Mouse (Mus musculus) right cerebral cortex, postnatal 25 days (tissue): ENCODE measurements around the gene Trpv1.
A peak's percentile ranks its signal among the peaks of the same experiment; 100 is the strongest.

Source experiments
- DNase-seq: peaks from one replicate; pipeline ENCODE4 v3.0.0; 2022

The Trpv1 gene

DNA sequence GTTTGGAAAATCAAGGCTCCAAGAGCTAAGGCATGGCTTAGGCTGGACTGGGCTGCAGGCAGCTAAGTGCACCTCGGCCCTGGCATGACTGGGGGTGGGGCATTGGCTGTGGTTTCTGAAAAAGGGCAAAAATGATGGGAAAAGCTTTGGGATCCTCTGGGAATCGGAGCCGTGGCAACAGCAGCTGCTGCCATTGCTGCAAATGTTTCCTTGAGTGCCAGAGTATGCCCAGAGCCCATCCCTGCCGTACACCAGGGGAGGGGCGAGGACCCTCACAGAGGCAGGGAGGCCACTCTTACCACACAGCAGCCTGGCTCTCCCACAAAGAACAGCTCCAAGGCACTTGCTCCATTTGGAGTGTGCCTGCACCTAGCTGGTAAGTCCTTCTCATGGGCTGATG is at the start of gene Trpv1:
Gene Trpv1 (plus strand): TSS at position 301 of the 400 bp plus-strand sequence.
- no peak for DNase-seq

DNA sequence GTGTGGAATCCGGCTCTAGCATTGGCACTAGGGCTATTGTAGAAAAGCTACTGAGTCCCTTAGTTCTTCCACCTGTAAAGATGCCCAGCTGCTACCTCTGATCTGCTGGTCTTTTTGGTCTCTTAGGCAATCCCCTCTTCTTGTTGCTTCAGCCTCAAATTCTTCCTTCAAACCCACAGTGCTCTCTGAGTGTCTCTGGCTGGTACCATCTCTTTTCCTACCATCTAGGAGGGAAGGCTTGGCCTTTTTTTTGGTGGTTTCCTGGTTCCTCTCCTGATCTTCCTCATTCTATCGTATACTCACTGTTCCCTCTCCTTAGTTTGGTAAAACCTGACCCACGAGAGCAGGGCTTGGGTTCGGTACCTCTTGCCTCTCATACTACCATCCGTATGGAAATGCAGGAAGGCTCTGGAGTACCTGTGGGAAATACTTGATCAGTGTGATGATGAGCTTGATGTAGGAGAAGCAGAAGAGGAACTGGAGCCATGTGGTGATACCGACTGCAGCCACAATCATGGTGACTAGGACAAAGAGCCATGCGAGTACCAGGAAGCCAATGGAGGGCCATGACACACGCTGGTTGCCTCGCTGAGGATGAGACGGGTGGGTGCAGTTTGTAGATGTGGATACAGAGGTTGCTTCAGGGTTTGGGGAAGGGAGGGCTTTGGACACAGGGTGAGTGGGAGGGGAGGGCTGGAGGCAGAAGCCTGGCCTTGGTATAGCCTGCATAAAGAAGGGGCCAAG is 48.0 kb upstream of the Trpv1 start:
- DNase-seq = no peak

DNA sequence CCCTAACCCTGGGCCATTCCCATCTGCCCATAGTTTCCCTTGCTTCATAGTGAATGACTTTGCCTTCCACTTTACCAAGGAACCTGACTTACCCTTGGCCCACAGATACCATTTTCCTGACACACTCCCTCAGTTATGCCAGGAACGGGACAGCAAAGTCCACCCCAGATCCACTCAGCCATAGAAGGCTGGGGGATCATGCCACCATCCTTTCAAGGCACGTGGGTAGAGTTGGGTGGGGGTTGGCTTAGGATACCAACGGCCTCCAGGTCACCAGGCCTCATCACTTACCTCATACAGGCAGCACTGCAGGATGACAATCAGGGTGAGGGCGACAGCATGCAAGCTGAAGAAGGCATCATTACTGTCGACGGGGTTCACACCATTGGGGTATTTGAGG is 46.9 kb upstream of the Trpv1 start:
- DNase-seq = no peak

DNA sequence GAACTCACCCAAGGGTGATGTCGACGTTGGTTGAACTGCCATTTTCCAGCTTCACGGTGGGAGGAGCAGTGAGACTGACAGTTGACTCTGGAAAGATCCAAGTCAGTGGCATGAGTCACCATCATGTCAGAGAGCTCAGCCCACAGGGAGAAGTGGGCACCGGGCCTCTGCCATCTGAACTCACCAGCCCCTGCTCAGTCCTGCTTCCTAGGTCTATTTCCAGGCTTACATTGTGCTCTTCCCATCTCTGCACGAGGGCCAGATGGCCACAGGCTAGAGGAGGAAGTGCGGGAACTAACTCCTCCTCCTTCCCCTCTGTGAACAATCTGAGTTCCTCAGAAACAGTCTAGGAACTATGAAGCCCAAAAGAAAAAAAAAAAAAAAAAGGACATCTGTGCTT is 41.0 kb upstream of the Trpv1 start:
- no peak for DNase-seq

DNA sequence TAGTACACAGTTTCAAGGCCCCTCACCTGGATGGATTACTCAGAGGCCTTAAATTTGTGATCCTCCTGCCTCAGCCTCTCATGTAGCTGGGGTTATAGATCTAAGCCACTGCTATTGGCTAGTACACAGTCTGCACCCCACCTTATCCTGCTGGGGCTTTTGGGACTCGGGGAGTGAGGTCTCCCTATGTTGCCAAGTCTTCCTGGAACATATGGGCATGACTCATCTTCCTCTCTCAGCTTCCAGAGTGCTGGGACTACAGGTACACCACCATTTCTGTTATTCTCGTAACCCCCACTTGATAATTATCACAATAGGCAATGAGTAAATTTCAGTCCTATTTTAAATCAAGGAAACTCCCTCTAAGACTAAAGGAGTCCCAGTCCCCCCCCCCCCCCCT is 39.6 kb upstream of the Trpv1 start:
- DNase-seq = no peak

DNA sequence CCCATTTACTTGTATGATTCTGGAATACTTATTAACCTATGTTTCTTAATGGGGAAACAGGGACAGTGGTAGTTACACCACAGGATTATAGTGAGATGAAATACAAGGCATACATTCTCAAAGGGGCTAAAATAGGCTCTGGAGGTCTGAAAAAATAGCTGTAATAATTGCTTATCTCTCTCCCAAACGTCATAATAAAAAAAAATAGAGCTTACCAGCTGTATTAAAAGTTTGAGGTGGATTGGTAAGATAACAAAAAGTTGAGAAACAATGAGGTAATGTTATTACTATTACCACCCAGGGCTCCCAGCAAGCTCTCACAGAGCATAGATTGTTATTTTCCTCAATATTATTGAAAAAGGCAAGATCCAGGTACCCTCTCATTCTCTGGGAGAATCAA is 35.9 kb upstream of the Trpv1 start:
- DNase-seq = no peak

DNA sequence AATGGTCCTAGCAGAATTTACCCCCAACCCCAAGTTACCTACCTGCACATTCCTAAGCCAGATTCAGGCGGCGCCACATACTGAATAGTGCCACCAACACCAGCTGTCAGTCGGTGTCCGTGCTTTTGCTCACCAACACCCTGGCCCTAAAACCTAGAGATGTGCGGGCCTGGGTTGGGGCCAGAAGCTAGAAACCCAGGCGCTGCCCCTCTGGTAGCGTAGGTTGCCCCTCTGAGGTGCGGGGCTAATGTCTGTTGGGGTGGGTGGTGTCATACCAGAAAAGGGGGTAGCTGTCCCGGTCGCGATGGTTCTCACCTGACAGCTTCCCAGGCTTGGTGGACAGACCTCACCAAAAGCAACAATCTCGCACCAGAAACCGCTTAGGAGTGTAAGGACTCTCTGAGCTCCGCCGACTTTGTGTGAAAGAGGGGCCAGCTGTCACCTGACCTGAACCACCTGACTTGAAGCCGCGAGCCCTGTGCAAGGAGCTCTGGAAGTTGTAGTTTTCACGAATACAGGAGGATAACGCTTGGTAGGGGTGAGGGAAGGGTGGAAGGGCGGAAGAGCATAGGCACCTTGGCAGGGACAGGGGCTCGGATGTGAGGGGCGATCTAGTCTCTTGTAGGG is 35.4 kb upstream of the Trpv1 start, which contains the start of gene Ctns:
Gene Ctns (minus strand): TSS at position 440 of the 627 bp plus-strand sequence.
- DNase-seq = peak; percentile 89

DNA sequence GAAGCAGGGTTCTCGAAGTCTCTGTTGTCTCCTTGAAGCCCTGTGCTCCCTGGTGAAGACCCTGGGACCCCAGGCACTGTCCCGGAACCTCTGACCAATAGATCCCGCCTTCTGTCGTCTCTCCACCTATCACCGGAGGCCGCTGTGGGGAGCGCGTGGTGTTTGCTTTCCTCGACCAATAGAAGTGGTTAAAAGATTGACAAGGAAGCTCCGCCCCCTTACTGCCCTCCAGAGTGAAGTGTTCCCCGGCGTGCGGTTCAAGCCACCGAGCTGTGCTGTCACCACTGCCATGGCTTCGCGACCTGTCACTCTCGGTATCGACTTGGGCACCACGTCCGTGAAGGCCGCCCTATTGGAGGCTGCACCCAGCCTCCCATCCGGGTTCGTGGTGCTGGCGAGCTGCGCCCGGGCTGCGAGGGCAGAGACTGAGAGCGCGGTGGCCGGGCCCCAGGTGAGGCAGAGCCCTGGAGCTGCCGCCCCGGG is 34.8 kb upstream of the Trpv1 start, which contains the start of gene Shpk:
Gene Shpk (plus strand): TSS at position 231 of the 483 bp plus-strand sequence.
- DNase-seq = peak; percentile 94

DNA sequence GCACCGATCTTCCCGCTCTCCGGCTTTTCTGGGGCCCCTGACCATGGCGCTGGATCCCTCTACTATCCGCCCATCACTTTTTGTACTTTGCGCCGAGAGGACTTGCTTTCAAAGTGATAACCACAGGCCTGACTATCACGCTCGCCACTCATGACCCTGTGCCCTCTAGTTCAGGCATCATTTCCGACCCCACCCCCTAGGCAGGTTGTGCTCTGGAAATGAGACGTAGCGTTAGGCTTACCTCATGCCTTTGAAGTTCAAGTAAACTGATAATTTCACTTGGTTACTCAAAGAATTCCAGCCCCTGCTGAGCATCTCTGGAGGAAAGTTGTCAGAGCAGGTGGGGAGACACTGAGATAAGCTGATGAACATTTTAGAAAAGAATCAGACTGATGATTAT is 34.2 kb upstream of the Trpv1 start:
- no peak for DNase-seq

DNA sequence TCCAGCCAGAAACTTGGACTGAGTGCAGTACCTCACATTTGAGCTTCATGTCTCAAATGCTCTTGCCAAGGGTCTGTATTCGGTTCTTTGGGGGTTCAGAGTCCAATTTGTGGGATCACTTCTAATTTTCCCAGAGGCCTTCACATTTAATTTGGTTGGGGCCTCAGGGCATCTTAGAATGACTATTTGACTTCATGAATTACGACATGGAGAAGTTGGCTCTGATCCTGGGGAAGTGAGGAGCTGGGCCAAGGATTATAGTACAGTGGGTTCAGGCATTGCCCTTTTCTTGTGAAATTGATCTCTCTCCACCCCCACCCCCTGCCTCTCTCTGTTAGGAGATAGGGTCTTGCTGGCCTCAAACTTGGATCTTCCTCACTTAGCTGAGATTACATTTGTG is 33.1 kb upstream of the Trpv1 start:
- DNase-seq = no peak

DNA sequence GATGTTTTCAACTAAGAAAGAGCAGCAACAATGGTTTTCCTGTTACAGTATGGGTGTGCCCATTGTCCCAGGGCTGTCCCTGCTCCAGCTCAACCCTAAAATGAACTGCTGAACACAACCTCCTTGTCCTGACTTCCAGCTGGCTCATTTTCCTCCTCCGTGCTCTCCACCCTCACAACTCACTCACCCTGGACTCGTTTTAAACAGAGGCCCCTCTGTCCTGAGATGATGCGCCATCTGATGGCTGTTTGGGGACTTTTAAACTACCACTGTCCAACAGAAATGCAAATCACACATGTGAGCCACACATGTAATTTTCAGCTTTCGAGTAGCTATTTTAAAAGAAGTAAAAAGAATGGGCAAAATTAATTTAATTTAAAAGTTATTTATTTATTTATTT is 32.5 kb upstream of the Trpv1 start:
- DNase-seq = no peak

DNA sequence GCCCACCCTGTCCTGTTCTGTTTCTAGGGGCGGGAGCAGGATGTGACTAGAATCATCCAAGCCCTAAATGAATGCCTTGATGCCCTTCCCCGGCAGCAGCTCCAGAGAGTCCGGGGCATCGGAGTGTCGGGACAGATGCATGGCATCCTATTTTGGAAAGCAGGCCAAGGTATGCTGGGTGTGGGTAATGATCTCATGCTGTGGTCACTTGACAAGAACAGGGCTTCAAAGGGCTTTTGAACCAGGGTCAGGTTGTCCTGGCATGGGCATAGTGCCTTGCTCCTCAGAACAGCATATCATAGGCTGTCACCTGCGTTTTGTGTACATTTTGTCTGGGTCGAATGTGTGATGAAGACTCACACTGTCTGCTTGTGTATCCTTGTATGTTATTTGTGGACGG is 30.2 kb upstream of the Trpv1 start:
- no peak for DNase-seq

DNA sequence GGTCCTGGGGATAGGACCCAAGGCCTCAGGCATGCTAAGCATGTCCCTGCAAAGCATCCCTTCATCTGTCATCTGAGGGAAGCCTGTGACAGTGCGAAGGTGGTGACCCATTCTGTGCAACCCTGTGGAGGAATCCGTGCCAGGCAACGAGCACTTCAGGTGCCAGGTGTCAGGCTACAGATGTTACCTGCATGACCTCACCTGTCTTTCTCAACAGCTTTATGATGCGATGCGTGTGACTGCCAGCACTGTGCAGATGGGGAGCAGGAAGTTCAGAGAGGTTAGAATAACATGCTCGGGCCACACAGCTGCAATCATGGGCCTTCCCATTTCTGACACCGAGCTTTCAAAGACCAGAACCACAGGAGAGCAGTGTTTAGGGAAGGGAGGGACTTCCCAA is 28.9 kb upstream of the Trpv1 start:
- no peak for DNase-seq

DNA sequence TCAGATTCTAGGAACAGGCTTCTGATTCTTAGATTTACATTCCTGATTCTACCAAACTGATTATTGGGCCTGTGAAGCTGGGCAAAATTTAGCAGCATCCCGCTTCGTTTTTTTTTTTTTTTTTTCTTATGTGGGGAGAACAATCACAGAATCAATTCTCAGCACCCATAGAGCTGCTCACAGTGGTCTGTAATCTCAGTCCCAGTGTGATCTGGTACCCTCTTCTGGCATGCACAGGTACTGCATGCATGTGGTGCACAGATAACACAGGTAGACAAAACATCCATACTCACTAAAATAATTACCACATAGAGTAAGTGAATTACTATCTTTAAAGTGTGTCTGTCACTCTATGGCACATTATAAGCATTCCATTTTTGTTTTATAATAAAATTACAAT is 26.5 kb upstream of the Trpv1 start:
- DNase-seq = no peak

DNA sequence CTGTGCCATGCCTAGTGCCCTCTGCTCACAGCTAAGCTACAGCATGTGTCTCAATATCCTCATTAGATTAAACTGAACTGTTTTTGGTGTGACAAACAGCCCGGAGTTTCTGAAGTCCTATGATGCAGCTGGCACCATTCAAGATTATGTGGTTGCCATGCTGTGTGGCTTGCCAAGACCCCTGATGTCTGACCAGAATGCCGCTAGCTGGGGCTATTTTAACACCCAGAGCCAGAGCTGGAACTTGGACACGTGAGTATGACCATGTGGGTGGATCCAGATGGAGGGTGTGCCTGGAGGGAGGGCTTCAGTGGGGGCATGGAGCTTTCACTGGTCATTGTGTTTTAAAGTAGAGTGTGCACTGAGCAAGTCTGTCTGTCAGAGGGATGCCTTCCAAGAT is 20.1 kb upstream of the Trpv1 start:
- no peak for DNase-seq

DNA sequence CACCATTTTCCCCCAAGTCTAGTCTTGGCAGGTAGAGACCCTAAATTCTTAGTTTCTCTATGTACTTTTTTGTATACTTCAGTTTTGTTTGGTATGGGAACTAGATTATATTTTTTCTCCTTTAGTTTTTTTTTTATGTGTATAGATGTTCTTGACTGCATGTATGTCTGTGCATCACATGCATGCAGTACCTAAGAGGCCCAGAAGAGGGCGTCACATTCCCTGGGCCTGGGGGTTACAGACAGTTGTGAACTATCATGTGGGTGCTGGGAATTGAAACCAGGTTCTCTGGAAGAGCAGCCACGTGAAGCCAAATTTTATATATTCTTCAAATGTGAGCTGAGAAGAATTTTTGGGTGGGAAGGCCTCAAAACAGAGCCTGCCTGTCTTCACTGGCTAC is 14.4 kb upstream of the Trpv1 start:
- no peak for DNase-seq

DNA sequence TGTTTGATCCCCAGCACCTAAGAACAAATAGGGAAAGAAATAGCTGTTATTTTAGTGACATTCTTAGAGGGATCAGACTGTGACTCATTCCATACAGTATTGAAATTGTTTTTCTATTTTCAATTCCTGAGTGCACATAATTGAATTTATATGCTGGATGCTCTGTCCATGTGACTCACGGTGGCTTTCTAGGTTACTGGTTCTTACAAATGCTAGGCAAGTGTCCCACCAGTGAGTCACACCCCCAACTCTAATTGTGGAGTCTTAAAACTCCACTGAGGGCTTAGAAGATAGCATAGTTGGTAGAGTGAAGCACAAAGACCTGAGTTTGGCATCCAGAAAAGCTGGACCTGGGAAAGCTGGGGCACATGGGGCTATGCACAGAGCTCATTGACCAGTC is 13.4 kb upstream of the Trpv1 start:
- DNase-seq = no peak

DNA sequence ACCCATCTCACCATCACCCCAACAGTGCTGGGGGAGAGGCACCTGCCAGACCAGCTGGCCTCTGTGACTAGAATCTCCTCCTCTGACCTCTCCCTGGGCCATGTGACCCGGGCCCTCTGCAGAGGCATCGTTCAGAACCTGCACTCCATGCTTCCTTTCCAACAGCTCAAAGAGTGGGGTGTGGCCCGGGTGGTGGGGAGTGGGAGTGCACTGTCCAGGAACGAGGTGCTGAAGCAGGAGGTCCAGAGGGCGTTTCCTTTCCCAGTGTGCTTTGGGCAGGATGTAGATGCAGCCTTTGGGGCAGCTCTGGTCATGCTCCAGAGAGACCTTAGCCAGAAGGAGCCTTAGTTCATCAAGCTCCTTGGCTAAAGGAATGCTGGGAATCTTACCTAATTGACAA is 11.2 kb upstream of the Trpv1 start:
- DNase-seq = no peak

DNA sequence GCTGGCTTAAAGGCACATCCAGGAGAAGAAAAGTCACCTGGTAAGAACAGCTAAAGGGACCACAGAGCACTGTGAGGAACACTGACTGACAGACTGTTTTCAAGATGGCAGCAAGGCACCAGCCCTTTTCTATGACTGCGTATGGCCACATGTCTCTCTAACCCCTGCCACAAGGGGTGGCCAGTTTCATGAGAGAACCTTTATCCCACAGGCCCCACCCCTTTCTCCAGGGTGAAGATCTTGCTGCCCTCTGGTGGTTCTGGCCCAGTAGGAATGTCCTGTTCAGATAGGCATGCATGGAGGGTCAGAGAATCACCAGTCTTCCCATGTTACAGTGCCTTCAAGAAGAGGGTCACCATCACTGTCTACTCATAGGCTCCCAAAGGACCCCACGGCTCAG is 10.1 kb upstream of the Trpv1 start:
- DNase-seq = no peak

DNA sequence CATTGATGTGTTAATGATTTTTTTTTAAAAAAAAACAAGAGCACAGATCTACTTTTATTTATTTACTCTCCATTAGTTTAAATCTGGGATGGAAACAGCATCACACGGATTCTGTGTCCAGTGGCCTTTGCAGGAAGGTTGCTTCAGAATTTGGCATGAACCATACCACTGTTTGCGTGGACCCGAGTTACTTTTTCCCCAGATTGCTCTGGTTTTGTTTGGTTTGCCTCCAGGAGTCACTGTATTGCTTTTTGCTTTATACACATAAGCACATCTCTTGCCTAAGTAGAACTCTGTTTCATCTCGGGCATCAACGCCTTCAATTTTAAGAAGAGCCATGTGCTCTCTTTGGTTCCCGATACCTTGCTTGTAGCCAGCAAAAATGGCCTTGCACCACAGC is 8.2 kb upstream of the Trpv1 start:
- DNase-seq = no peak

DNA sequence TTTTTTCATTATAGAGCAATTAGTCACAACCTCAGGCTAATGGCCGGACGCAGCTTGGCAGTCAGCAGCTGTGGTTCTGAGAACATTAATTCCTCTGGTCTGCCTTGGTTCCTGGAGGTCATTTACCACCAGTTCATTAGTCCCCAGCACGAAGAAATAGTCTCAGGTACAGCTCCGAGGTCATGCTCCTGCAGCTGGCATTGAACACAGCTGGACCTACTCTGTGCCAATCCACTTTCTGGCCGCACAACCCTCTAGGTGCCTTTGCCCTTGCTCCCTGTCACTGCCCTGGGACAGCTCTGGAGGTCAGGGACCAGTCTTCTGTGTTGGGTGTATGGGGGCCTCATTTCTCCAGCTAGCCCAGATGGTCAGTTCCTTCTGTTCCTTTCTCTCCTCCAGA is 5.2 kb upstream of the Trpv1 start:
- no peak for DNase-seq

DNA sequence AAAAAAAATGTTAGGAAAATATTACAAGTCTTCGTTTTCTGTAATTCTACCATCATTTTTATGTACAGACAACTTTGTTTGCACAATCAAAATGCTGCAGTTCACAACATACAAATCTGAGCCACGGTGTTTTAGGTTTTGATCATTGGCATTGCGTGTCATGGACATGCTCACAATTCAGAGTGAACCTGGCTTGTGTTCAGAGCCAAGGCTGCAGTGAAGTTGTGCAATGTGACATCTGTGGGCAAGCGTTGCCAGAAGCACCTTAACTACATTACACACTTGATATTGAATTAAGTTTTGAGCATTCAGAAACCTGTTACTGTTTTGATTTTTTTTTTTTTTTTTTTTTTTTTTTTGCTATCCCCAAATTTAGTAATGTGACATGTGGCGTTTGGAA is 4.0 kb upstream of the Trpv1 start:
- no peak for DNase-seq

DNA sequence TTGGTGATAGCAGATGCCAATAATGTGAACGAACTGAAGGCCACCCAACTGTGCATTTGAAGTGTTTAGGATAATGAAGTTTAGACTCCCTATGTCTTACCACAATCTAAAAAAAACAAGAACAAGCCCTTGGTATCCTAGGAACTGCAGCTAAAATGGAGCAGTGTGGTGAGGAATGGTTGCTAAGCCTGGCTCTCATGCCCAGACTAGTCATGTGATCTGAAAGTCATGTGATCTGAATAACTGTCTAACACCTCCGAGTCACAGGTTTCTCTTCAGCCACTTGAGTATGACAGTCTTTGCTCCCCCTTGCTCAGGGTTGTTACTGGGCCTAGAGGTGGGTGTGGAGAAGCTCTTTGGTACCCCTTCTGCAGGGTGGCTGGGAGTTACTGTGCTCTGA is 1.6 kb upstream of the Trpv1 start:
- DNase-seq = no peak

DNA sequence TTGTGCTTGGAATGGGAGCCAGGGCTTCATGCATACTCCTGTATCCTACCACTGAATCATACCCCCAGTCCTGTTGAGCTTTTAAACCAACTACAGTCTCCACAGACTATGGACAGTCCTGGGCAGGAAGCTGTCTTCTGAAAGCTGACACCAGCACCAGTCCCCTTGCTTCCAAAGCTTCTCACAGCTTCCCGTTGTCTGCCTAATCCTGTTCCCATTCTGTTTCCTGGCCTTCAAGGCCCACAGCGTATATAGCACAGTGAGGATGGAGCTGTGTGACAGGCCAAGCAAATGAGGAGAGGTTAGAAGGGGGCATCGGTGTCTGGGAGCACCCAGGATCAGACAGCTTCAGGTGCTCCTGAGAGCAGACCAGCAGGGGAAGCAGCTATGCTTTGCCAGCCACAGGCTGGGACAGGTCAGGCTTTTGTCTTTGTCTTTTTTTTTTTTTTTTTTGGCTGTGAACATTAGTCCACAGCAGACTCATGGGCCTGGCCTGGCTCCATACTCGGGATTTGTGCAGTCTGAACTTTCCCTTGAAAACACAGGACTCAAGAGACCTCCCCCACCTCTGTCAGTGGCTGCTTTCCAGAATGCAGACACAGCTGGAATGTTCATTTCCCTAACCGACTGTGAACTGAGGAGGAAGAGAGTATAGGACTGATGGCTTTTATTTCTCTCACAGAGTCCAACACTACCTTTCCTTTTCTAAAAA is 2.1 kb downstream of the Trpv1 start:
- DNase-seq = no peak
